Mouse (Mus musculus) layer of hippocampus, postnatal 36 days (tissue): ENCODE measurements at regions not wholly inside any gene's neighbourhood (a gene's known extent, or its start where the extent isn't known, plus 50 kb on each side); places are given as distances from the start of the nearest gene placed in this dataset.

Source experiments
- DNase-seq, 2 experiments: peaks; one replicate each; pipeline ENCODE4 v3.0.0; 2022

- DNase-seq, result no peak
Observed at GRCm38 (mm10) chr15:62152133-62152532, 1229.3 kb upstream of the A1bg start.

GRCm38 (mm10) chr15:62151690-62152089 is 1228.9 kb upstream of the A1bg start:
- DNase-seq, result no peak

GRCm38 (mm10) chr15:62150296-62150695 is 1227.5 kb upstream of the A1bg start:
- no peak for DNase-seq

- no peak for DNase-seq
Observed at GRCm38 (mm10) chr15:62148680-62149237, 1225.9 kb upstream of the A1bg start.

GRCm38 (mm10) chr15:62147343-62147953 is 1224.6 kb upstream of the A1bg start:
- no peak for DNase-seq

- DNase-seq, result no peak
Observed at GRCm38 (mm10) chr15:62145643-62146285, 1223.0 kb upstream of the A1bg start.

- DNase-seq, result no peak
Observed at GRCm38 (mm10) chr15:62144776-62145564, 1222.2 kb upstream of the A1bg start.

- no peak for DNase-seq
Observed at GRCm38 (mm10) chr15:62139859-62140258, 1217.0 kb upstream of the A1bg start.

GRCm38 (mm10) chr15:62139192-62139591 is 1216.4 kb upstream of the A1bg start:
- DNase-seq, result no peak

- DNase-seq, result no peak
Observed at GRCm38 (mm10) chr15:62138701-62139100, 1215.9 kb upstream of the A1bg start.

- peak in 1 of 2 experiments; percentile 14 for DNase-seq
Observed at GRCm38 (mm10) chr15:62136932-62137594, 1214.3 kb upstream of the A1bg start.

GRCm38 (mm10) chr15:62134835-62135234 is 1212.0 kb upstream of the A1bg start:
- no peak for DNase-seq

- no peak for DNase-seq
Observed at GRCm38 (mm10) chr15:62134308-62134707, 1211.5 kb upstream of the A1bg start.

- DNase-seq, result no peak
Observed at GRCm38 (mm10) chr15:62132895-62133294, 1210.1 kb upstream of the A1bg start.

- DNase-seq, result no peak
Observed at GRCm38 (mm10) chr15:62131686-62132085, 1208.9 kb upstream of the A1bg start.

- no peak for DNase-seq
Observed at GRCm38 (mm10) chr15:62130530-62130929, 1207.7 kb upstream of the A1bg start.

GRCm38 (mm10) chr15:62128546-62129212 is 1205.9 kb upstream of the A1bg start:
- no peak for DNase-seq

- DNase-seq, result peak in 1 of 2 experiments; percentile 9
Observed at GRCm38 (mm10) chr15:62127602-62128158, 1204.9 kb upstream of the A1bg start.

GRCm38 (mm10) chr15:62125718-62126117 is 1202.9 kb upstream of the A1bg start:
- DNase-seq, result no peak

- DNase-seq, result no peak
Observed at GRCm38 (mm10) chr15:62123756-62124155, 1200.9 kb upstream of the A1bg start.

- DNase-seq, result no peak
Observed at GRCm38 (mm10) chr15:62122265-62123023, 1199.6 kb upstream of the A1bg start.
